Mouse (Mus musculus): ENCODE results near the gene Sema3a.

The Sema3a gene

GRCm38 (mm10) chr5:13125241-13125692, at the start of gene Sema3a:
Gene Sema3a (plus strand): TSS chr5:13125414.
- peak; percentile 2 for DNase-seq

- DNase-seq, result no peak
Observed at GRCm38 (mm10) chr5:13084777-13085439, 40.3 kb upstream of the Sema3a start.

GRCm38 (mm10) chr5:13090431-13090830, 34.8 kb upstream of the Sema3a start:
- no peak for DNase-seq

- no peak for DNase-seq
Observed at GRCm38 (mm10) chr5:13109522-13109921, 15.7 kb upstream of the Sema3a start.

- no peak for DNase-seq
Observed at GRCm38 (mm10) chr5:13117236-13117635, 8.0 kb upstream of the Sema3a start.

- no peak for DNase-seq
Observed at GRCm38 (mm10) chr5:13125757-13126156, 543 bp downstream of the Sema3a start.

- DNase-seq, result no peak
Observed at GRCm38 (mm10) chr5:13126196-13126595, 982 bp downstream of the Sema3a start.

- no peak for DNase-seq
Observed at GRCm38 (mm10) chr5:13127121-13127520, 1.9 kb downstream of the Sema3a start.

GRCm38 (mm10) chr5:13144733-13145457, 19.7 kb downstream of the Sema3a start:
- no peak for DNase-seq

GRCm38 (mm10) chr5:13149909-13150308, 24.7 kb downstream of the Sema3a start:
- DNase-seq, result no peak

- no peak for DNase-seq
Observed at GRCm38 (mm10) chr5:13151002-13151401, 25.8 kb downstream of the Sema3a start.

GRCm38 (mm10) chr5:13157761-13158612, 32.8 kb downstream of the Sema3a start:
- no peak for DNase-seq

- DNase-seq, result no peak
Observed at GRCm38 (mm10) chr5:13182186-13182585, 57.0 kb downstream of the Sema3a start.

GRCm38 (mm10) chr5:13197886-13198285, 72.7 kb downstream of the Sema3a start:
- DNase-seq, result no peak

GRCm38 (mm10) chr5:13199709-13200108, 74.5 kb downstream of the Sema3a start:
- no peak for DNase-seq

- no peak for DNase-seq
Observed at GRCm38 (mm10) chr5:13255353-13255752, 130.1 kb downstream of the Sema3a start.

- no peak for DNase-seq
Observed at GRCm38 (mm10) chr5:13256321-13256720, 131.1 kb downstream of the Sema3a start.

- no peak for DNase-seq
Observed at GRCm38 (mm10) chr5:13263087-13263486, 137.9 kb downstream of the Sema3a start.

- no peak for DNase-seq
Observed at GRCm38 (mm10) chr5:13263539-13263938, 138.3 kb downstream of the Sema3a start.

- DNase-seq, result no peak
Observed at GRCm38 (mm10) chr5:13312667-13313066, 187.5 kb downstream of the Sema3a start.

GRCm38 (mm10) chr5:13313977-13314376, 188.8 kb downstream of the Sema3a start:
- no peak for DNase-seq

GRCm38 (mm10) chr5:13318728-13319429, 193.7 kb downstream of the Sema3a start:
- no peak for DNase-seq

GRCm38 (mm10) chr5:13320138-13320537, 194.9 kb downstream of the Sema3a start:
- no peak for DNase-seq
